Mouse (Mus musculus): ENCODE measurements around the gene Os9. TPM values are rescaled to one million over a fixed set of nuclear protein-coding genes. Genes with fewer than 3 reads are reported as not detected.
"Not testable (repeated sequence)": the region's sequence is repeated elsewhere in the genome, so short reads cannot be mapped to it uniquely, and the experiment has no call there.

The Os9 gene
- total RNA-seq, 2 experiments from 2014 or later = 120 to 138 TPM

GRCm38 (mm10) chr10:127063913-127064870 is 56.7 kb downstream of the Os9 start:
- no peak for DNase-seq

- peak; percentile 99 to 100 for DNase-seq
Measured at GRCm38 (mm10) chr10:127063239-127063872, 57.6 kb downstream of the Os9 start, which contains the start of gene Cdk4. TSS of gene Cdk4 (plus strand) at chr10:127063534.

GRCm38 (mm10) chr10:127062503-127062902 is 58.4 kb downstream of the Os9 start:
- DNase-seq = no peak

- not testable (repeated sequence) for DNase-seq
Measured at GRCm38 (mm10) chr10:127062101-127062500, 58.8 kb downstream of the Os9 start.

- no peak for DNase-seq
Measured at GRCm38 (mm10) chr10:127061513-127061912, 59.4 kb downstream of the Os9 start.

GRCm38 (mm10) chr10:127061085-127061484 is 59.8 kb downstream of the Os9 start:
- no peak for DNase-seq

GRCm38 (mm10) chr10:127059968-127060916 is 60.7 kb downstream of the Os9 start, which contains the start of gene March9:
TSS of gene March9 (minus strand) at chr10:127060184.
- DNase-seq = peak; percentile 84 to 91

GRCm38 (mm10) chr10:127059174-127059967 is 61.6 kb downstream of the Os9 start:
- DNase-seq = no peak

- DNase-seq = no peak
Measured at GRCm38 (mm10) chr10:127058708-127059107, 62.2 kb downstream of the Os9 start.

GRCm38 (mm10) chr10:127058161-127058560 is 62.8 kb downstream of the Os9 start:
- DNase-seq = peak; percentile 78 to 89

GRCm38 (mm10) chr10:127056490-127056889 is 64.4 kb downstream of the Os9 start:
- no peak for DNase-seq

- no peak for DNase-seq
Measured at GRCm38 (mm10) chr10:127055406-127055805, 65.5 kb downstream of the Os9 start.

GRCm38 (mm10) chr10:127054646-127055045 is 66.3 kb downstream of the Os9 start:
- DNase-seq = no peak

- no peak for DNase-seq
Measured at GRCm38 (mm10) chr10:127050119-127050474, 70.8 kb downstream of the Os9 start.

- no peak for DNase-seq
Measured at GRCm38 (mm10) chr10:127049395-127050118, 71.4 kb downstream of the Os9 start.

GRCm38 (mm10) chr10:127048608-127049394 is 72.1 kb downstream of the Os9 start:
- no peak for DNase-seq

- no peak for DNase-seq
Measured at GRCm38 (mm10) chr10:127047954-127048353, 73.0 kb downstream of the Os9 start, which contains the start of gene Cyp27b1. TSS of gene Cyp27b1 (plus strand) at chr10:127048250.

Measured in adrenal gland, postnatal 36 days (tissue).